Mouse (Mus musculus): Measurements from ENCODE around the gene Gstt4.

Gene Gstt4

DNA sequence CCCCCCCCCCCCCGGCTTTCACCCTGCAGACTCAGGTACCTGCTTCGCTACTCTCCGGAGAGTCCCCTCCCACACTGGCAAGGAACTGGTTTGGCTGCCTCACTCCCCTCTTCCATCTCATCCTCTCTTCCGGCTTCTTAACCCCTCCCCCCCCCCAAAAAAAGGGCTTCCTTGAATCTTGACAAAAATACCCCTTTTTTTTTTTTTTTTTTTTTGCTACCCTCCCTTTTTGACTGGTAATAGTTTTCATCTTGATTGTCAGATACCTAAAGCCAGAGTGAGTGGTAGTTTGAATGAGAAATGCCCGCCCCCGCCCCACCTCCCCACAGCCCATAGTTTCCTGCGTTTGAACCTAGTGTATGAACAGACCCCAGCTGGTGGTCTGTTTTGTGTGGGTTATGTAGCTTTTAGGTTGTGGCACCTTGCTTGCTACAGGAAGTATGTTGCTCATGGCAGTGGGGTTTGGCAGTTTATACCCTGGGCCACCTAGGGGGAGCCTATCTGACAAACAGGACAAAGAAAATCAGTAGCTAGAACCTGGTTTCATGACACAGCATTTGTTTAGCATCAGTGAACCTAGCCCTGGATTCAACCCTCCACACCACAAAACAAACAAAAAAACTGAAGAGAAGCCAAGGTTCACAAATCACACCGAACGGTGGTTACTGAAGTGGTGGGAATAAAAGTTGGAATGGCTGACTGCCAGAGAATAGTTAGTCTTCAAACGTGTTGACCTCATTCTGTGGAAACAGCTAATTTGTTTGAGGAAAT lies 13.6 kb upstream of the Gstt4 start:
- peak; percentile 76 for DNase-seq (ENCODE audit: low spot score)

GRCm38 (mm10) chr10:75835307-75835706 lies 13.0 kb upstream of the Gstt4 start:
- peak; percentile 89 for DNase-seq (ENCODE audit: low spot score)

DNA sequence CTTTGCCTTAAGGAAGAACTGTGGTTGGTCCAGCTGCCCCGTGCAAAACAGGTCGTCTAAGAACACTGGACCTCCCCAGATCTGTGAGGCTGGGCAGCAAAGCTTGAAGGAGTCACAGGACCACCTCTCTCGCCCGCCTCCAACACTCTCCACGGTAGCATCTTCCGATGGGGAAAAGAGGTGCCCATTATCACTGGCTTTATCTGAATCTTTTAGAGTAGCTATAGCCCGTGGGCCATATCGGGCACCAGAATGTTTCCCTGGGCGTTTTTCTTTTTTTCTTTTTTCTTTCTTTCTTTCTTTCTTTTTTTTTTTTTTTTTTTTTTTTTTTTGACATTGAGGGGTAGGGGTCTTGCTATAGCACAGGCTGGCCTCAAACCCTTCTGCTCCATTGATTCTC lies 12.4 kb upstream of the Gstt4 start:
- DNase-seq (ENCODE audit: low spot score) = no peak

GRCm38 (mm10) chr10:75834250-75834649 lies 11.9 kb upstream of the Gstt4 start:
- DNase-seq (ENCODE audit: low spot score) = peak; percentile 84

GRCm38 (mm10) chr10:75833456-75834080 lies 11.2 kb upstream of the Gstt4 start:
- DNase-seq (ENCODE audit: low spot score) = no peak

DNA sequence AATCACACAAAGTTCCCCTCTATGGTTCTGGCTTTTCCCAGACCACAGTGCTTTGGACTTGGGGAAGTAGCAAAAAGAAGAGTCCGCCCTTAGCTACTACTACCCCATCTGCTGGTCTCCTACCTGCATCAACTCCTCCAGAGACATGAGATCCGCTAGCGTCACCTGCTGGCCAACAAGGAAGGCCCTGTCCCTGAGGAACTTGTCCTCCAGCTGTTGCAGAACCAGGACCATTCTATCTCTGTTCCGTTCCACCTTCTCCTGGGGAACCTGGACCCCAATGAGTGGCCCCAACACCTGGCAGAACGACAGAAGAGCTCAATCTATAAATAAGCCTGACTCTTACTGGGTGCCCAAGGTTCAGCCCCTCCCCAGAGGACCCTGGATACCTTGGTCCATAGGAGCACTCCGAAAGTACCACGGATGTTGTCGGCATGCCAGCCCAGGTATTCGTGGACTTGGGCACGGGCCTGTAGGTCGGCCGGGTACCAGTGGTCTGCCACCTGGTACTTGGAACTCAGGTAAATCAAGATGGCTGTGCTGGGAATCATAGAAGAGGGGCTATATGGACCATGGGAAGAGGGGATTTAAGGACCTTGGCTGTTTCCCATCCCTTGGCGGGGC lies 10.0 kb upstream of the Gstt4 start:
- peak; percentile 58 for DNase-seq (ENCODE audit: low spot score)

DNA sequence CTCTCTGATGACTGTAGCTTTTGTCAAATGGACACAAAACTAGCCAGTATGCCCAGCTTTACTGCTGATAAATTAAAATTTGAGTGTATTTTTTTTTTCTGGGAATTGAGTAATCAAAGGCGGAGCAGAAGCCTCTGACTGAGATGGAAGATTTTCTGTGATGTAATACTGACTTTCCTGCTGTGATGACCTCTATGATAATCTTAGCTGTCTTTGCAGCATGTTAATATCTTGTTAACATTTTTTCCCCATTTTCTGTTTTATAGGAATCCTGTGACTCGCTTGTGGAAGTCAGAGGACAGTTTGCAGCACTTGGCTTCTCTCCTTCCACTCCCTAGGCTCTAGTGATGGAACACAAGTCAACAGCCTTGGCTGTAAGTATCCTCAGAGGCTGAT lies 7.9 kb upstream of the Gstt4 start:
- no peak for DNase-seq (ENCODE audit: low spot score)

- no peak for DNase-seq (ENCODE audit: low spot score)
Measured at GRCm38 (mm10) chr10:75829529-75830274, 7.4 kb upstream of the Gstt4 start.

DNA sequence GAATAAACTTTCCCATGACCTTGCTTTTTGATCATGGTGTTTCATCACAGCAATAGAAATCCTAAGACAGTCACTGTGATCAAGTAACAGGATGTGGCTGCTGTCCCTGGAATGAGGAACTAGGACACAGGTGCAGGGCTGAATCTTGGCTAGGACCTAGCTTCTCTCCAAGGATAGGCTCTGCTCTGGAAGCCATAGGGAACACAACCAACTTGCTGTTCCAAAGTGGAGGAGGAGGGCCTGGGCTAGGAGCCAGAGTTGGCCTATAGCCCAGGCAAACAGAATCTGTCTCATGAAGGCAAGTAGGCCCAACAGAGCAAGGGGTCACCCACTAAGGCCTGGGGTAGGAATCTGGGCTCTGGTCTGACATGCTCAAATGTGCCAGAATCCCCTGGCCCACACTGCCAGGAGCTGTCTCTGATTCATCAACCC lies 6.2 kb upstream of the Gstt4 start:
- DNase-seq (ENCODE audit: low spot score) = no peak

- DNase-seq (ENCODE audit: low spot score) = no peak
Measured at GRCm38 (mm10) chr10:75827668-75828360, 5.5 kb upstream of the Gstt4 start.

- no peak for DNase-seq (ENCODE audit: low spot score)
Measured at GRCm38 (mm10) chr10:75824530-75824929, 2.2 kb upstream of the Gstt4 start.

DNA sequence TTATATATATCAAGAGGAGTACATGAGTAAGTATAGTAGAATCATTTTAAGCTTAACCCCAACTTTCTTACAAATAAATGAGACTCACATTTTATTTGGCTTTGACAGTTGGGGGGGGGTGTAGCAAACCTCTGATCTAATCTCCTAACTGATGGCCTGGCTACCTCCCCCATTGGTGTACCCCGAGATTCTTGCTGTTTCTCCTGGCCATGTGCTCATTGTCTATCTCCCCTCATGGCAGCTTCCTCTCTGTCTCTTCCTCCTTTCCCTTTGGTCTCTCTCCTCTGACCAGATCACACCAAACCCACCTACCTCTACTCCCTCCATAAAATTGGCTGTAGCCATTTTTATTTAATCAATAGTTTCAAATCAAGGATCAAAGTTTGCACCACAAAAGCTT lies 1.4 kb upstream of the Gstt4 start:
- no peak for DNase-seq (ENCODE audit: low spot score)

- no peak for DNase-seq (ENCODE audit: low spot score)
Measured at GRCm38 (mm10) chr10:75819882-75820281, 2.5 kb downstream of the Gstt4 start.

GRCm38 (mm10) chr10:75818641-75819040 lies 3.7 kb downstream of the Gstt4 start:
- no peak for DNase-seq (ENCODE audit: low spot score)

GRCm38 (mm10) chr10:75804217-75804616 lies 18.1 kb downstream of the Gstt4 start:
- no peak for DNase-seq (ENCODE audit: low spot score)

DNA sequence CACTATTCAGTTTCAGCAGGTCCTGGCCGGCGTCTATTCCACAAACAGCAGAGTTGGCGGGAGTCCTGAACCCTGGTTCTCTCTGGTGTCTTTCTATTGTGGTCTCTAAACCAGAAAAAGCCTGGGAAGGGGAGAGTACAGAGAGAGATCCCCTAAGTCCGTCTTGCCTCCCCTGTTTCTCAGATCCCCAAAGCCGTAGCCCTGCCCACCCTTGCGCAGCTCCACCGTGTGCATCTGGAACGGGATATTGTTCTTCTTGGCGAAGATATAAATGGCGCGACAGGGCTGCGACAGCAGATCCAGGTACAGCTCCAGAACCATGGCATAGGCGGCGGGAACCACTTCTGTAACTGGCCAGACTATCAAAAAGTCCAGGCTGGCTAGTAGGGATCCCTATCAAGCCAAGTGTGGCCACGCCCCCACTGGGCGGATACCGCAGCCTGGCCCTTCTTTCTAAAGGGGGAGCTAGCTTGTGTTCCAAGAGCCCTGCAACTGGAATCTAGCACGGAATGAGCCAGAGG lies 24.1 kb downstream of the Gstt4 start, which contains the start of gene Gstt1:
Gene Gstt1 (minus strand): TSS at position 409 of the 521 bp plus-strand sequence.
- DNase-seq (ENCODE audit: low spot score) = peak; percentile 31

DNA sequence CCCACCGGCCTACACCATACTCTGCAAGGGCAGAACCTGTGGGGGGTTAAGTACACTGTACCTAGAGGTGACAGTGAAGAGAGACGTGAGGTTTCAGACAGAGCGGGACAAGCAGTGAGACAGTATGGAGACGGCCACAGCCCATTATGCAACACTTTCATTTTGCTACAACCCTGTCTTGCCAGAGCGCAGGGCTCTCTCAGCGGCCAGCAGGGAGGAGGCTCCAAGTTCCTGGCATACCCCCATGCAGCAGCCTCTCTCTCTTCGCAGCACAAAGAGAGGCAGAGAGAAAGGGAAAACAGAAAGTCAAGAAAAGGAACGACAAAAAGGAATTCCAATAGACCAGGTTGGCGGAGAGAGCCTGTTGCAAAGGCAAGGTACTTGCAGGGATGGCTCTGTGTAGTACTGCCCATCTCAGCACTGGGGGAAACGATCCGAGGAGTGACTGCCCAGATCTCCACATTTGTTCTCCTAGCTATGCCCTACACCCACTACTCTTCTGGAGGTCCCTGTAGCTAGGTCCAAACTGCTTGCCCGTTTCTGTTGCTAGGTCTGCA lies 24.6 kb downstream of the Gstt4 start:
- DNase-seq (ENCODE audit: low spot score) = peak; percentile 49

DNA sequence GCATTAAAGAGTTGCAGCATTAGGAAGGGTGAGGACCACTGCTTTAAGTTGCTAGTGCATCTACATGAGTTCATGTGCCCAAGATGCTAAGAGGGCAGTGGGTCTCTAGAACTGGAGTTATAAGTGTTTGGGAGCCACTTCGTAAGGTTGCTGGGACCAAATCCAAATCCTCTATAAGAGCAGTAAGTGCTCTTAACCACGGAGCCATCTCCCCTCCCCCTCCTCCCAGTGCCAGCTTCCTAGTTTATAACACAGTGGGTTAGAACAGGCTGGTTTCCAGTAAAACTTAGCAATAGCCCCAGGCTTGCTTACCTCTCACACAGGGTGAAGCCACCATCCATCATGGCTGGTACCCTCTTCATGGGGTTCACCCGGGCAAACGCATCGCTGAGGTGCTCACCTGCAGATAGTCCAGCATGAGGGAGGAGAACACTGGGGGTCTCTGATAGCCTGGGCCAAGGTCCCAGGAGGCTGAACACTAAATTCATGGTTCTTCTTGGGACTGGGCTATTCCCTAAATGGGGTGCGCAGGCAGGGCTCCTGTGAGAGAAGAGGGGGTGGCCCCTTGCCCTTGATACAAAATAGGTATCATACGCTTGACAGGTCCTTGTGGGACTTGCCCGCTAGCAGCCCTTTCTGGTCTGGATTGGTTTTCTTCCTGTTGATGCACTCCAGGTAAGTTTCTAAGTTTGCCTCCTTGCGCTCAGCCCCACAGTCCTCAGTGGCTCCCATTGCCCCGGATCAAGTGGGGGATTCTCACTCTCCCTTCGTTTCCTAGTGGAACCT lies 25.4 kb downstream of the Gstt4 start:
- DNase-seq (ENCODE audit: low spot score) = no peak

DNA sequence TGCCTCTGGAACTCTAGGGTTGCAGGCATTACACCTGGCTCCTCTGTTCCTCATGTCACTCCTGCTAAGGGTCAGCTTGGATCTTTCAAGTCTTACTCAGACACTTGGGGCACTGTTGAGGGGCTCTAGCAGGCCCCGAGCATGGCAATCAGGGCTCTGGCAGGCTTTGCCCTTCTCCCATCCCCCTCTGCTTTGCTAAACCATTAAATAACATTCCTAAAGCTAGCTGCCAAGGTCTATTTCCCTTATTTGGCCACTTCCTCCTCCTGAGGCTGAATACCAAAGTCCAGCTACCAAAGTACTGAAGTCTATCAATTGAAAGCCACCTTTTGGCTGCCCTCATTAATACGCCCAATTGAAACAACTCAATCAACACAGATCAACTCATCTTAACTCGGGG lies 27.5 kb downstream of the Gstt4 start:
- peak; percentile 59 for DNase-seq (ENCODE audit: low spot score)

GRCm38 (mm10) chr10:75790773-75791172 lies 31.6 kb downstream of the Gstt4 start:
- DNase-seq (ENCODE audit: low spot score) = peak; percentile 39
